Mouse (Mus musculus): ENCODE measurements around the gene Utf1.

DNA sequence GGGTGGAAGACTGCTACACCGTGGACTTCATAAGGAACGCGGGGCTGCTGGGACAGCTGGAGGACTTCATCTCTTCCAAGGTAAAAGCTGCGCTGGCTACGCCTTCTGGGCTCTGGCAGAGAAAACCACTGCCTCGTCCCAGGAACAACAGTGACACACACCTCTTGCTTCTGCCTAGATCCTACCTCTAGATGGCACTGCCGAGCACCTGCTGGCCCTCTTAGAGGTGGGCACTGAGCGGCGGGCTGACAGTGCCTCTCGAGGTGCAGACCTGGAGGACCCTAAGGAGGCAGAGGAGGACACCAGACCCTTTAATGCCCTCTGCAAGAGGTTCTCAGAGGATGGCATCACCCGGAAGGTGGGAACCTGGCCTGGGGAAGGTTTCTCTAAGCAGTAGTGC, 12.9 kb upstream of the Utf1 start:
- TF ChIP-seq POLR2A (IDR thresholded peaks at IDR 0.05; ENCODE audit: control insufficient read depth, low read depth, low read length) (no peak), CTCF (IDR thresholded peaks at IDR 0.05; ENCODE audit: control insufficient read depth, insufficient read depth, insufficient replicate concordance, low read depth, low read length) (peak; percentile 46; the same call in 1 of the 2 replicates)
